Mouse (Mus musculus): ENCODE data around the gene Foxn1. TPM values are rescaled to one million over a fixed set of nuclear protein-coding genes. Genes with fewer than 3 reads are reported as not detected.

Gene Foxn1
- polyA plus RNA-seq, 1 experiment, result not detected

DNA sequence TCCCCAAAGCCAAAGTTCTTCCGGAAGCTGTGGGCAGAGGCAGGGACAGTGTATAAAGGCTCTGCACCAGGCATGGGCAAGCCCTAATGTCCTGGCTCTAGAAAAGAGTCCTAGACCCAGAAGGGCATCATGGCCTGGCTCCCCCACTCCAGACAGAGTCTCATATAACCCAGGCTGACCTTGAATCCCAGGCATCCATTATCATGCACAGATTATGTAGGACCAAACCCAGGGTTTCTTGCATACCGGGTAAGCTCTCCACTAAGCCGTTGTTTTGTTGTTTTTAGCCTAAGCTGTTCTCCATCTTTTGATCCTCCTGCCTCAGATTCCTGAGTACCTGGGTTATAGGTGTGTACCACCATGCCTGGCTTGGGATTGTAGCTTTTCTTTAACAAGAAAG lies 14.6 kb upstream of the Foxn1 start:
- no peak for DNase-seq (ENCODE audit: low read depth)

DNA sequence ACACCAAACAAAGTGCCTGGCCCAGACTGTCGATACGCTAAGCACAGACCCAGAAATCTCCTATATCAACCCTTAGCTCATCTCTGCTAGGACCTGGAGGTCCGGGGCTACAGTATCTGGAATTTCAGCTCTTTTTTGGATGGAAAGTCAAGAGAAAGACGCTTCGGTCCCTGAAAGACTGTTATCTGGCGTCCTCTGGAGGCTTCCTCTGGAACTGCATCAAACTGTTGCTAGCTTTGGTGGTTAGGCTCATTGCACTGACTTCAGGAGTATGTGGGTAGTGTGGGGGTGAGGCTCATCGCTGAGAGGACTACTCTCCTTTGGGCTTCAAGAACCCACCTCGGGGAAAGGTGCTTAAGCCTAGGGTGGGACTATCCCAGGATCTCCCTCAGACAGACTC lies 13.3 kb upstream of the Foxn1 start:
- DNase-seq (ENCODE audit: low read depth), result no peak

DNA sequence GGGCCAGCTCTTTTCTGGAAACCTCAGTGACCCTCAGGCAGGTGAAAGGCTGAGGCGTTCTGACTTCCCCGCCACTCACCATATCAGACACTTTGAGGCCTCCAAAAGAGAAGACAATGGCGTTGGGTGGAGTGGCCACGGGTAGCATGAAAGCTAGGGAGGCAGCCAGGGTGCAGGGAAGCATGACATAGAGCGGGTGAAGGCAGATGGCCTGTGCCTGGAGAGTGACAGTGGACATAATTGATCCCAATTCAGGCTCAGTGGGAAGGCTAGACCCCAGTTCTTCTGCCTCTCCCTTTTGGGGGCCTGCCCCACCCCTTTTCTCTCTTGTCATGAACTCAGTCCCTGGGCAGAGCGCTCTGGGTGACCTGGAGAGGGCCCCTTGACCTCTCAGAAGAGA lies 11.9 kb upstream of the Foxn1 start:
- DNase-seq (ENCODE audit: low read depth), result no peak

DNA sequence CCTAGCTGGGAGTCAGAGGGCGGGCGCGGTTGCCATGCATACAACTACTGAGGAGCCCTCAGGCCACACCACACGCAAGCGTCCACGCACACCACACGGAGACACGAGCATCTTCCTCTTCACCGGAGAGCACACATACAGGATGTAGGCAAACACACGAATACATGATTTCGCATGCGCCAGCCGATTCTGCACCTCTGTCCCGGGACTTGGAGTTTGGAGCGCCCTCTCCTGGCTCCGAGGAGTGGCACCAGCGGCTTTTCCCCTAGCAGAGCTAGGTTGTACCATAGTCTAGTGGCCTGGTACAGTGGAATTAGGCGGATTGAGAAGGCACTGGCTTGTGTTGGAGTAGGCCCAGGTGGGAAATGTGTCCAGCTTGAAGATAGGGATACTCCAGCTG lies 11.0 kb upstream of the Foxn1 start:
- DNase-seq (ENCODE audit: low read depth), result no peak

DNA sequence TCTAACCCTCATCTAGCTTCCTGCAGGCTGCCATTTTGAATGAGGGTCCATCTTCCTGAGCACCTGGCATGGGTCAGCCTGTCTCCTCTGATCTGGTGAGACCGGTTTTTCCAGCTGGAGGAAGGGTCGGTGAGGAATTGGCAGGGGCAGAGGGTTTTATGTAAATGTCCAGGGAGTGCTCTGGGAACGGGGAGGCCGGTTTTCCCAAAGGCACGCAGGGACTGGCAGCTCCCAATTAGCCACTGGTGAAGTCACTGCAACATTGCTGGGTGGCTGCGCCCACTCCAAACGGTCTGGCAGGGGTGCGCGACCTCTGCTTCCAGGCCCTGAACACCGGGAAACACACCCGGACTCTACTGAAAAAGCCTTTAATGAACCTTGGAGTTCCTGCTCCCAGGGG lies 10.6 kb upstream of the Foxn1 start:
- DNase-seq (ENCODE audit: low read depth), result no peak

DNA sequence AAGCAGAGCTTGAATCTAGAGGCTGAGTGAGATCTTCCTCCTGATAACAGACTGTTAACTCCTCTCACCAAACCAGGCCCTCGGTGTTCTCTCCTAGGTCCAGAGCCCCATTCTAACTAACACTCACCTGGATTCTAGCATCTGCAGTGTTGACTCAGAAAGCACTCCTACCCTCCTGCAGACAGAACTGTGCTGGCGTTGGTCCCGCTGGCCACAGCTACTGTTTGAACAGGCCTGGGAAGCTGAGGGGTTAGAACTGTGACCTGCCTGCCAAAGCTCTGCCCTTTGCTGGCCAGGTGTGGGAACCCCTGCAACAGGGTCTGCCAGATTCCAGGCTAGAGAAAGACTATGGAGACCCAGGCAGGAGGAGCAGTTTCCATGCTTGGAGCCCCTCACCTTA lies 6.4 kb upstream of the Foxn1 start:
- DNase-seq (ENCODE audit: low read depth), result no peak

DNA sequence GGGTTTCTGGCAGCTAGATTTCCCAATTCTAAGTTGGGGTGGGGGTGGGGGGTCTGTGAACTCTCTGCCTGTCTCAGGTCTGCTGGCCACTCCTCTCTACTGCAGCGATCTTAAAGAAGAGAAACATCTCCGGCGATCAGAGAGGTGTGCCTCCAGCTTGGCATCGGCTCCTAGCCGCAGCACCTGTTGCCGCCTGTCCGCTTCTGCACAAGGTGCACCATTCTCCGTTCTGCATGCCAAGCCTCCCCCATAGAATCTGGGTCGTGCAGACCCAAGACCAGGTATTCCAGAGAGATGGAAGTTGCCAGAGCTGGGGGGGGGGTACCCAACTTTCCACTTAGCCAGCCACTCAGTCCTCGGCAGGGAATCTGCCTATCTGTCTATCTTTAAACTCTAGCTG lies 582 bp downstream of the Foxn1 start:
- DNase-seq (ENCODE audit: low read depth), result no peak

DNA sequence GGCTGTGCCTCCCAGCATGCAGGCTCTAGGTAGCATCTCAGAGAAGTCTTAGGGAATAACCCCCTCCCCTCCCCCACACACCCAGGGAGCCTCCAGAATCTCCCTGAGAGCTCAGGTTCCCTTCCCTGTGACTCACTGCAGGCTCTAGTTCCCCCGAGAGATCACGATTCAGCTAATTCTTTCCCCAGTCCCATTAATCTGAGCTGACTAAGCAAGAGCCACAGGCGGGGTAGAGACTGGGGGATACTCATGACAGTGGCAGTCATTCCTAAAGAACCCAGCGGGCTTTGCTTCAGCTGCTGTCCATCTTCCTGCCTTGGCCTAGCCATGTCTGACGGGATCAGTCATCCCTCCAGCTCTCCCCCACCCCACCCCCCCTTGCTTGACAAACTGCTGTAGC lies 3.7 kb downstream of the Foxn1 start:
- DNase-seq (ENCODE audit: low read depth), result no peak

DNA sequence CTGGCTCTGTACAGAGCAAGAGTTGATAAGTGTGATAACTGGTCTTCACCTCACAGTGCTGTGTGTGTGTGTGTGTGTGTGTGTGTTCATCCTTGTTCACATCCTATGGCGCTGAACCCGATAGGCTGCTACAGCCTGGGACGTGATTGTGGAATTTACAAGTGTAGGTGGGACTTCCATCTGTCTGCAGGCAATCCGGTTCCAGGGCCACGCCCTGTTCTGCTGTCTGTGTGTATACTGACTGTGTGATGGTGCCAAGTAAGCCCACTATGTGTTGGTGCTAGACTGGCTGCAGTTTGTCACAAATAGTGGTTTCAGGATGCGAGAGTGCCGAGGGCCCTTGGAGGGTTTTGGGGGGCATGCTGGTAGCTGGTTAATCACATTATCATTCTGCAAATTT lies 4.1 kb downstream of the Foxn1 start:
- no peak for DNase-seq (ENCODE audit: low read depth)

DNA sequence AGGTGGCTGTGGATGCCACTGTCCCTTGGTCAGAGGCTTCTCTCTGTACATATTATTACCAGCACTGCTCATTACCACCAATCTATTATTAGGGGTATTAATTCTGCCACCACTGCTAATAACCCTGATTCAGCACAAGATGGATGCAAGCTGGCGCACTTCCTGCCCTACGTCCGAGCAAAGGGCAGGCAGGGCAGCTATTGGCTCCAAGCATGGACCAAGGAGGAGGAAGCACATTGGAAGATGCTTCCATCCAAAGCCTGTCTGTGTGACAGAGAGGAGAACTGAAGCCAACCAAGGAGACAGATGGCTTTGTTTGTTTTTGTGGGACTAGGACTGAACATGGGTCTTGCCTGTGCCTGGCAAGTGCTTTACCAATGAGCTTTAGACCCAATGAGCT lies 5.4 kb downstream of the Foxn1 start:
- DNase-seq (ENCODE audit: low read depth), result no peak

DNA sequence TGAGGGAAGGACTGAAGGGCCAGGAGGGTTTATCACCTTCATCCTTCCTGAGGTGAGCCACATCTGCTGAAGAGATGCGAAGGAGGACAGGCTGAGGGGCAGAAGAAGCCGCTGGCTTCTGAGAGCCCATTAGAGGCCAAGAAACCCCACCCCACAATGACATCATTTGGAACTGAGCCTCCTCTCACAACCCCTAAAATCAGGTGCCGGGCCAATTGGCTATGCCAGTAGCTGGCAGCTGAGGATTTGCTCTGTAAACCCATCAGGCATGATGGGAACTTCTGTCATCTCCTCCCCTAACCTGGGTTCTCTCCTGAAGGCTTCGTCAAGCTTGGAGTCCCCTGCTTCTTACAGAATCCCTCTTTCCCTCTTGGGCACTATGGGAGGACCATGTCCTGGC lies 6.0 kb downstream of the Foxn1 start:
- DNase-seq (ENCODE audit: low read depth), result no peak

DNA sequence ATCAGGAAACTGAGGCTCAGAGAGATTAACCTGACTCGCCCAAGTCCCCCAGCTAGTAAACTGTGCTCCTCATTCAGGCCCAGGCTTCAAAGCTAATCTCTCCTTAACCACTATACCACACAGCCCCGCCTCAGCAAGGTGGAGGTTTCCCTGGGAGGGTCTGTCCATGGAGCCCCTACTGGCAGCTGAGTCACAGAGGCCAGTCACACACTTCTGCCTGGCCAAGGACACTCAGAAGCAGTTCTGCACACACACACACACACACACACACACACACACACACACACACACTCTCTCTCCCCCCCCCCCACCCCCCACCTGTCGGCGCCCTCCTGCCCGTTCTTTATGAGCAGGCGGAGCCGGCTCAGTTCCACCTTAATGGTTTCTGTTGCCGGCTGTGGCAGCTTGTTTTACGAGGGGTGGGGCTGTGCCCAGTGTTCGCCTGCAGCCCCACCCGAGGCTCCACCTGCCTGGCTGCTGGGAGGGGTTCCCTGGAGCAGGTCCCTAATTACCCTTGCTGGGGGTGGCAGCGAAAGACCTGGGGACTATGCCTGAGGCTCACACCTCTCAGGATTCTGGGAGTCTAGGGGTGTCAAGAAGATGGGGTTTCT lies 8.7 kb downstream of the Foxn1 start:
- no peak for DNase-seq (ENCODE audit: low read depth)

DNA sequence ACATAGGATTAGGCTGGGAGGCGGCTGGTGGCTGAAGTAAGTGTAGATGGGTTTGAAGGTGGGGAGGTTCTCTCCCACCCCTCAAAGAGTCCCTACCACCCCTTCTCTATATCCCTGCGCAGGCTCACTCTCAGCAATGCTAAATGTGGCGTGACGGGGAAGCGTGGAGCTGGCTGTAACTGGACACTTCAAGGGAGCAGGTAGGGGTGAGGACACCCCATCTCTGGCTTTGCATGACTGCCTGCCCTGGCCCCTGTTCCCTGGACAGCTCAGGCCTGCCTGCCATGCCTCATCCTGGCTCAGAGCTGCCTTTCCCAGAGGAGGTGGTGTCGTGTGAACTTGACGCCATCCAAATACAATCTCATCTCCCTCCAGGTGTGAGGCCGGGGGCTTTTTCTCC lies 12.2 kb downstream of the Foxn1 start:
- no peak for DNase-seq (ENCODE audit: low read depth)

DNA sequence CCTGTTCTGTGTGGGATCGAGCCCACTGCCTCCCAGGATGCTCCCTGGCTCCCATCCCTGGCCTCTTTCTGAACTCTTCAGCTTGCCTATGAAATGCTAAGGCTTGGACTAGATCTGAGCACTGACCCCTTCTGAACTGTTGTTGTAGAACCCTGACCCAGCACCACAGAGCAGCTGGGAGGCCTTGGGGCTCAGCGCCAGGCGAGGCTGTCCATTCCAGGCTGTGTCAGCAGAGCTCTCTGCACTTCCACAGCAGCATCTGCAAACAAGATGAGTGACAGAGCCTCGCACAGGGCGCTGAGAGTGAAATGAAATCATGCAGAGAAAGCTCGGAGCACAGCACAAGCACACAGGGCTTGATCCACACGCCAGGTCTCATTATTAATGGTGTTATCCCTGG lies 13.7 kb downstream of the Foxn1 start:
- no peak for DNase-seq (ENCODE audit: low read depth)

DNA sequence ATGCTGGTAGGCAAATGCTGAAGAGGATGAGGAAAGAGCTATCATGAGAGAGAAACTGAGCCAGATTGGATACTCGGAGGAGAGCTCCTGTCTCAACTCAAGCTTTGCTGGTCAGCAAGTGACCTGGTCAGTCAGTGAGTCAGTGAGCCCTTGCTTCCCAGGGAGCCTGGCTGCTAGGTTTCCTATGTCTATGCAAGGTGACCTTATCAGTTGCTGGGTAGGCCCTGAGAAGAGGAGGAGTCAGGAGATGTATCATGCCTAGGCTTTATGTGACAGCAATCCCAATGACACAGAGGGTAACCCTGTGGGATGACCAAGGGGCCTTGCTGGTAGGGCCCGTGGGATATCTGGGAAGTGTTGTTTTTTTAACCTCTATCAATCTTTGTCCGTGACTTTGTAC lies 14.2 kb downstream of the Foxn1 start:
- DNase-seq (ENCODE audit: low read depth), result no peak

DNA sequence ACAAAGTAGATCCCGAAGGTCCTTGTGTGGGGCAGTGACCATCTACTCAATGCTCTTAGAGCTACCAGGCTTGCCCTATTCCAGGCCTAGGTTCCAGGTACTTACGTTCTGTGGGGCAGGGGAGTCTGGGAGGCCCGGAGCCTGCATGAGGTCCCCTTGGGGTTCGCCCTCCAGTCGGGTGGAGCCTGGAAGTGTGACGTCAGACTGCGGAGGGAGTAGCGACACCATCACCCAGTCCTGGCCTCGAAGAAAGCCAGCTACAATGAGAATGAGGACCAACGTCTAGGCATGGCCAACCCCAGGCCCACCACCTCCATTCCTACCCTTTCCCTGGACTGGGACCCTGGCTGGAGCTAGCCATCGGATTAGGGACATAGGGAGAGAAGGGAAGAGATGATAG lies 14.6 kb downstream of the Foxn1 start:
- no peak for DNase-seq (ENCODE audit: low read depth)

DNA sequence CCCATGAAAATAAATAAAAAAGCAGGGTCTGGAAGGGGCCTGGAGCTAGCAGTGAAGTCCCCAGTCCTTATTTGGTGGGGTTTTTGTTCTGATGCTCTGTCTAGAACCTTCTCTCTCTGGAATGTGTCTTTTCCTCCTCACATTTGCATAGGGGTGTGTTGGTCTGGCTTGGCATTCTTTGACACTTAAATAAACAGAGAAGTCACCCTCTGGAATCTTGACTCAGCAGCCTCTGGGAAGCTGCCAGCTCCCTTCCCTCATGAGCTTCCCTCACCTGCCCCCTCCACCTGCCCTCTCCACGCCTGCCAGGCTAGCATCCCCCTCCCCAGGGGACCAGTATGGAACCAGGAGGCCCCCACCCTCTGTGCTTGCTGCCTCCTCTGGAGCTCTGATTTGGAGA lies 16.0 kb downstream of the Foxn1 start:
- DNase-seq (ENCODE audit: low read depth), result no peak

DNA sequence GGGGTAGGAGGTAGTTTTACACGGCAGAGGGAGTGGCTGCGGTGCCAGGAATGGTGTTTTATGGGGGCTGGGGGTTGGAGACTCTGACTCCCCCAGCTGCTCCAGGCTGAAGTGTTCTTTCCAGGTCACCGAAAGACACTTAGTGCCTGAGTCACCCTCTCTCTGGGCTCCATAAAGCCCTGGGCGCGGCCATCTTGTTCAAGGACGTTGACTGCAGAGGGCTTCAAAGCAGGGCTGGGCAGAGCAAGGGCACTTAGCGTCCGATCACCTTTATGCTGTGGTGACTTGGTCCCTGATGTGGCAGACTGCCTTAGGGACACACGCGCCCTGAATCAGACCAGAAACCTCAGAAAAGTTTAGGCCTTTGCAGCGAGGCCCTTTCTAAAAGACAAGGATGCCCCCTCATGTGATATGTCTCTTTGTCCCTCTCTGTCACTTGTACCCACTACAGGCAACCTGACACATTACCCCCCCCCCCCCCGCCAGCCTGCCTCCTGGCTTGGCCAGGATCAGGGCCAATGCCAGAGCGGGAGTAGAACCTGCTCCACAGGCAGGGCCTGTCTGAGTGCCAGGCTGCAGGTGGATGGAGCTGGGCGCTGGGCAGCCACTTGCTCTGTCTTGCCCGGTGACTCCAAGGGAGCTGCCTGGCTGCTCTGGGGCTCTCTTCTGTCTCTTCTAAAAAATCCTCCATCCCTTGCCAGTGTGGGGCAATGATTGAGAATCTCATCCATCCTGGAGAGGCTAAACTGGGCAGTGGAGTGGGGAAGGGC lies 18.7 kb downstream of the Foxn1 start:
- no peak for DNase-seq (ENCODE audit: low read depth)

DNA sequence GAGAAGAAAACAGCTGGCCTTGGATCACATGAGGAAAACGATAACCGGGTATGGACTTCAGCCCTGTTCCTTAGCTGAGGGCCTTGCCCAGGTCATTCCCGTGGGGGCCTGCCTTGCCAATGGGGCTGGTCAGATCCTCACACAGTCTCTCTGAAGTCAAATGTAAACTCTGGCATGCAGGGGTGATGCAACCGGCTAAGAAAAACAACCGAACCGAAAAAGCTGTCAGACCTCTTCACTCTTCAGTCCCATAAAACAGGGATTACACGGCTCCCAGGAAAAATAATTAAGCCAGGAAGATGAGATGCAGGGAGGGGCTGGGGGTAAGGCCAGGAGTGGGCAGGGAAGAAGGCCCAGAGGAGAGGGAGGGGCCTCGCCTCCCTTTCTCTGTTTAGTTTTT lies 22.3 kb downstream of the Foxn1 start:
- no peak for DNase-seq (ENCODE audit: low read depth)

DNA sequence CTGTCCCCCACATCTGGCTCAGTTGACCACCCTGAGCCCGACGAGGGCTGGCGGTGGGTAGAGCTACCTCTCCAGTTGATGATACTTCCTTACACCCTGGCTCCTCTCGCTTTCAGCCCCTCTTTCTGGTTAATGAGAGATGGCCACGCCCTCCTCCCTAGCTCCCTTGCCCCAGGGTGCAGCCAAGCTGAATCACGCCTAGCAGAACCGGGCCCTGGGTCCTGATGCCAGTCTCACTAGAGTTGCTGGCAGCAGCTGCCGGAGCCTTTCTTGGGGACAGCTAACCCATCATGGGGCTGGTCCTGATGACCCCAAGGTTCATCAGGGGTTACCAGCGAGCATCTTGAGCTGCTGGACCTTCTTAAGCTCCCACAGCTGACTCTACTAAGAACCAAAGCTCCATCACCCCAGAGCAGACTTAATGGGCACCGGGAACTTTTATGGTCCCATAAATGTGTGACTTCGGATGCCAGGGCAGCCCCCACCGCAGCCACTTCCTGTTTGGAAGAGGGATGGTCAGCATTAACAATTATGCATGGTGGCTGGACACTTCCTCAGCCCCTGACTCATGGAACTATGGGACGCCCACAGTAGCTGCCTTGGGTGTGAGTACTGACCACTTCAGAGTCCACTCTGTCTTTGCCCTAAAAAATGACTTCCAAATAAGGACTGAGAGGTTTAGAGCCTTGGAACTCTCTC lies 22.9 kb downstream of the Foxn1 start:
- no peak for DNase-seq (ENCODE audit: low read depth)

DNA sequence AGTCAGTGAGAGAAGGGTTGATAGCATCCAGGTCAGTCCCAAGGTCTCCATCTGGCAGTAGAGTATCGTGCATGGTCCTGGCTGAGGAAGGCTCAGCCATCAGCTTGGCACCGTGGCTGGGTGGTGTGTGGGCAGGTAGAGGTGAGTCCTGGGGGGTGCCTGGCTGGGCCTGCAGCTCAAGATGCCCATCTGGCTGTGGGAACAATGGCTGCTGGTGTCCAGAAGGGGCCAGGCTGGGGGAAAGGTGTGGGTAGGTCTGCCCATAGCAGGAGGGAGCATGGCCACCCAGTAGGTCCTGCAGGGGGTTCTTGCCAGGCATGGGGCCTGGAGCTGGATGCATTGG lies 25.6 kb downstream of the Foxn1 start:
- no peak for DNase-seq (ENCODE audit: low read depth)

DNA sequence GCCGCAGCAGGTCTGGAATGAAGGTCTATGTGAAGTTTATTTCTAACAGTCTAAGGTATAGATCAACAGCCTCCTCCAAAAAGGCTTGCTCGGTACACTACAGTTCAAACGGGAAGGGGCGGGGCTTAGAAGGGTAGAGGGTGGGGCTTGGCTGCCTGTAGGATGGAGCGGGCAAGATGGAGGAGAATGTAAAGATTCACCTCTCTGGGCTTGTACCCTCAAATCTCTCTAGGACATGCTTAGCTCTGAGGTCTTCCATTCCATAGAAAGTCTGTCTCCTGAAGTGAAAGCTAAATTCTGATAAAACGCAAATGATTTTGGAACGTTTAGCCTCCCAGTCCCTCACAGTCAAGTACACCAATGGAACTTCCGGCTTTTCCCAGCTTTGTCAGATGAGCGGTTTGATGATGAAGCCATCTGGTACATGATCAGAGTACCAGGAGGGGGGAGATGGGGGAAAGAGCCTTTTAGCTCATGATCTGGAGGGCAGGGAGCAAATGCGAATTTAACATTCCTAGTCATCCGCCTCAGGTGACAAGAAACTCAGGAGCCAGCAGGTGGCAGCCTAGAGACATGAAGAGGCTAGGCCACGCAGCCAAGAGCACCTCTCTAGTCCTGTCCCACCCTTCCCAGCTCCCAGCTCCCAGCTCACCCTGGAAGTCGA lies 26.1 kb downstream of the Foxn1 start:
- DNase-seq (ENCODE audit: low read depth), result no peak
